Mouse (Mus musculus) kidney, embryonic 16.5 days (tissue): ENCODE results near the gene Oard1. TPM values are rescaled to one million over a fixed set of nuclear protein-coding genes. Genes with fewer than 3 reads are reported as not detected.

Experiments used
- ATAC-seq: fragments of 200-750 bp; cut with Nextera tagmentation; 2 replicates; pipeline ENCODE4 v1.8.0; 2017; ENCODE audit warnings: moderate TSS enrichment; ENCODE audit not compliant: low FRiP score, low TSS enrichment
- H3K27ac ChIP-seq: fragments of 300-500 bp; sonication (generic); 2 replicates; pipeline ENCODE4 v1.5.1; 2014; ENCODE audit warnings: low read length
- H3K27me3 ChIP-seq: fragments of 300-500 bp; sonication (generic); 2 replicates; pipeline ENCODE4 v1.6.1; 2014; ENCODE audit warnings: low read length, control low read depth, mixed read lengths; ENCODE audit not compliant: insufficient read depth
- H3K36me3 ChIP-seq: fragments of 300-500 bp; sonication (generic); 2 replicates; pipeline ENCODE4 v1.6.1; 2014; ENCODE audit warnings: low read length, control low read depth, mixed read lengths; ENCODE audit not compliant: insufficient read depth
- H3K4me1 ChIP-seq: fragments of 300-500 bp; sonication (generic); 2 replicates; pipeline ENCODE4 v1.6.1; 2014; ENCODE audit warnings: low read length, control low read depth, mixed read lengths; ENCODE audit not compliant: insufficient read depth
- H3K4me2 ChIP-seq: fragments of 300-500 bp; sonication (generic); replicated peaks from 2 replicates; pipeline ENCODE4 v1.6.1; 2014; ENCODE audit warnings: low read depth, low read length
- H3K4me3 ChIP-seq: fragments of 300-500 bp; sonication (generic); 2 replicates; pipeline ENCODE4 v1.5.1; 2014; ENCODE audit warnings: mild to moderate bottlenecking, low read length
- H3K9ac ChIP-seq: fragments of 300-500 bp; sonication (generic); replicated peaks from 2 replicates; pipeline ENCODE4 v1.6.1; 2014; ENCODE audit warnings: low read length
- H3K9me3 ChIP-seq: fragments of 300-500 bp; sonication (generic); 2 replicates; pipeline ENCODE4 v1.6.1; 2016; ENCODE audit warnings: low read length, control low read depth
- WGBS: fragments of 180-500 bp; shearing (Covaris S2); extraction: QIAGEN DNeasy Blood & Tissue Kit; methylation state at CpG from one replicate; pipeline ENCODE4 v1.1.7; 2014; 5-methylcytosine and 5-hydroxymethylcytosine counted together
- polyA plus RNA-seq: library from polyadenylated mRNA; unstranded; fragments of >200 nt; fragmentation: Nextera tagmentation; extraction: Ambion mirVana; gene quantifications from 2 replicates; pipeline ENCODE4 v1.2.1, GENCODE M21; 2015

Gene Oard1
- polyA plus RNA-seq, 1 experiment from 2014 or later, result 77.9 TPM

GRCm38 (mm10) chr17:48418174-48418573 is 8.4 kb downstream of the Oard1 start:
- no peaks in the 10 kb centered on the region for H3K27me3 ChIP-seq
- peak overlapping the region; percentile 36 for H3K4me2 ChIP-seq
- H3K9me3 ChIP-seq, result no peaks in the 10 kb centered on the region
- peak overlapping the region; percentile 60 for H3K27ac ChIP-seq
- 30% methylated on average over 7 of the region's 7 CpGs for WGBS
- H3K9ac ChIP-seq, result peak overlapping the region; percentile 35; the same call in 1 of the 2 replicates
- peak overlapping the region; percentile 6; the same call in 1 of the 2 replicates for H3K4me3 ChIP-seq
- peaks cover 25% of the 10 kb centered on the region for H3K36me3 ChIP-seq
- peaks cover 16% of the 10 kb centered on the region for H3K4me1 ChIP-seq
- peak; percentile 43 for ATAC-seq

- Histone ChIP-seq H3K27me3 (no peaks in the 10 kb centered on the region), H3K4me1 (peaks cover 16% of the 10 kb centered on the region), H3K27ac (peak overlapping the region; percentile 60), H3K4me2 (peak overlapping the region; percentile 36; the same call in 1 of the 2 replicates), H3K4me3 (no peak overlapping the region), H3K9me3 (no peaks in the 10 kb centered on the region), H3K9ac (peak overlapping the region; percentile 29; the same call in 1 of the 2 replicates), H3K36me3 (peaks cover 21% of the 10 kb centered on the region)
- 72% methylated on average over 1 of the region's 1 CpGs for WGBS
- no peak for ATAC-seq
Observed at GRCm38 (mm10) chr17:48418781-48419180, 9.0 kb downstream of the Oard1 start.

GRCm38 (mm10) chr17:48419571-48419970 is 9.8 kb downstream of the Oard1 start:
- 57% methylated on average over 2 of the region's 2 CpGs for whole genome bisulfite sequencing
- H3K27ac ChIP-seq, result no peak overlapping the region
- peaks cover 15% of the 10 kb centered on the region for H3K36me3 ChIP-seq
- peaks cover 16% of the 10 kb centered on the region for H3K4me1 ChIP-seq
- no peak overlapping the region for H3K9ac ChIP-seq
- ATAC-seq, result no peak
- H3K4me2 ChIP-seq, result no peak overlapping the region
- H3K27me3 ChIP-seq, result no peaks in the 10 kb centered on the region
- no peak overlapping the region for H3K4me3 ChIP-seq
- no peaks in the 10 kb centered on the region for H3K9me3 ChIP-seq

- Histone ChIP-seq H3K9me3 (no peaks in the 10 kb centered on the region), H3K27me3 (no peaks in the 10 kb centered on the region), H3K36me3 (no peaks in the 10 kb centered on the region), H3K9ac (no peak overlapping the region), H3K4me3 (no peak overlapping the region), H3K4me2 (no peak overlapping the region), H3K27ac (no peak overlapping the region), H3K4me1 (peaks cover 35% of the 10 kb centered on the region)
- 81% methylated on average over 9 of the region's 9 CpGs for WGBS
- no peak for ATAC-seq
Observed at GRCm38 (mm10) chr17:48424237-48424636, 14.4 kb downstream of the Oard1 start.

- Histone ChIP-seq H3K4me2 (no peak overlapping the region), H3K36me3 (no peaks in the 10 kb centered on the region), H3K4me3 (no peak overlapping the region), H3K27ac (no peak overlapping the region), H3K27me3 (no peaks in the 10 kb centered on the region), H3K4me1 (peaks cover 44% of the 10 kb centered on the region), H3K9ac (no peak overlapping the region), H3K9me3 (no peaks in the 10 kb centered on the region)
- WGBS, result 37% methylated on average over 9 of the region's 9 CpGs
- ATAC-seq, result no peak
Observed at GRCm38 (mm10) chr17:48425823-48426612, 16.2 kb downstream of the Oard1 start.

- H3K9me3 ChIP-seq, result no peaks in the 10 kb centered on the region
Observed at GRCm38 (mm10) chr17:48426991-48427750, 17.4 kb downstream of the Oard1 start.

GRCm38 (mm10) chr17:48427852-48428530 is 18.2 kb downstream of the Oard1 start:
- Histone ChIP-seq H3K9ac (no peak overlapping the region), H3K4me1 (peaks cover 49% of the 10 kb centered on the region), H3K4me2 (no peak overlapping the region; the same call in 1 of the 2 replicates), H3K27ac (peak overlapping the region; percentile 80), H3K4me3 (no peak overlapping the region), H3K9me3 (no peaks in the 10 kb centered on the region), H3K27me3 (no peaks in the 10 kb centered on the region), H3K36me3 (no peaks in the 10 kb centered on the region)
- peak; percentile 58 for ATAC-seq
- WGBS, result 35% methylated on average over 11 of the region's 11 CpGs

More at GRCm38 (mm10) chr17:48426991-48427750, 17.4 kb downstream of the Oard1 start:
- no peak overlapping the region for H3K4me3 ChIP-seq
- ATAC-seq, result peak; percentile 29; the same call in 1 of the 2 replicates
- no peaks in the 10 kb centered on the region for H3K36me3 ChIP-seq
- H3K27me3 ChIP-seq, result no peaks in the 10 kb centered on the region
- WGBS, result 39% methylated on average over 13 of the region's 13 CpGs
- no peak overlapping the region for H3K9ac ChIP-seq
- no peak overlapping the region for H3K4me2 ChIP-seq
- H3K27ac ChIP-seq, result peak overlapping the region; percentile 61
- H3K4me1 ChIP-seq, result peaks cover 49% of the 10 kb centered on the region

- peaks cover 46% of the 10 kb centered on the region for H3K4me1 ChIP-seq
- ATAC-seq, result no peak
- peak overlapping the region; percentile 15; the same call in 1 of the 2 replicates for H3K27ac ChIP-seq
- H3K9me3 ChIP-seq, result no peaks in the 10 kb centered on the region
- H3K36me3 ChIP-seq, result no peaks in the 10 kb centered on the region
- H3K4me3 ChIP-seq, result no peak overlapping the region
- no peaks in the 10 kb centered on the region for H3K27me3 ChIP-seq
- 20% methylated on average over 5 of the region's 5 CpGs for WGBS
- H3K4me2 ChIP-seq, result no peak overlapping the region
- 0 out of 2 replicates have a peak overlapping the region, but pooled peaks have one; percentile 44 for H3K9ac ChIP-seq
Observed at GRCm38 (mm10) chr17:48430394-48430793, 20.6 kb downstream of the Oard1 start.

- H3K4me1 ChIP-seq, result peaks cover 43% of the 10 kb centered on the region
- H3K27me3 ChIP-seq, result no peaks in the 10 kb centered on the region
- no peak overlapping the region for H3K4me3 ChIP-seq
- no peaks in the 10 kb centered on the region for H3K36me3 ChIP-seq
- 61% methylated on average over 5 of the region's 5 CpGs for WGBS
- H3K9ac ChIP-seq, result no peak overlapping the region
- ATAC-seq, result no peak
- no peaks in the 10 kb centered on the region for H3K9me3 ChIP-seq
- peak overlapping the region; percentile 71 for H3K27ac ChIP-seq
- H3K4me2 ChIP-seq, result no peak overlapping the region
Observed at GRCm38 (mm10) chr17:48431054-48431453, 21.2 kb downstream of the Oard1 start.
